Comparison of ENCODE assay signal across 9 mouse cellular contexts in genomic region chr3:132084018-132084417, GRCm38 (mm10). TPM values are rescaled to one million over a fixed set of nuclear protein-coding genes. Genes with fewer than 3 reads are reported as not detected.
DNase-seq lines count a peak whose midpoint lies in the region; ATAC-seq and TF ChIP-seq lines count a peak whose summit lies in the region.
"Had no signal": no experiment of that assay in that cellular context is flagged by ENCODE, and none has a peak within 500 bp of the region (broad histone marks: within the 10 kb centered on the region; RNA-seq: fewer than 3 reads in every experiment).

No protein-coding gene starts in this region.

- DNase-seq in urinary bladder, postnatal 14 days (ENCODE audit: low spot score) = peak; percentile 32
- no peak for DNase-seq in urinary bladder, adult 18-20 months (ENCODE audit: low spot score in 2 of 2)
- DNase-seq in heart, postnatal 4 days = peak; percentile 60
- peak; percentile 34 to 75 for DNase-seq in layer of hippocampus, adult 18-20 months (ENCODE audit: low spot score in 2 of 2)
- peak in 1 of 3 experiments; percentile 1 for DNase-seq in liver, embryonic 14.5 days (ENCODE audit: low read depth in 3 of 3, low spot score in 3 of 3)
- DNase-seq in neural tube, embryonic 11.5 days (ENCODE audit: low spot score) = peak; percentile 78
- DNase-seq in c-Kit-positive CD71-positive TER-119-positive erythroid progenitor cells, embryonic 14.5 days (ENCODE audit: low spot score) = no peak

- peaks cover 31% of the 10 kb centered on the region for H3K4me1 ChIP-seq in forebrain, embryonic 12.5 days
- H3K4me1 ChIP-seq in liver, embryonic 14.5 days (replicated peaks; ENCODE audit: control insufficient read depth in 2 of 2, insufficient read depth in 2 of 2, low read length in 1 of 2) = 0 out of 4 replicates have a peak, but pooled peaks cover 0 to 3% of the 10 kb centered on the region in 2 experiments
- H3K4me1 ChIP-seq in neural tube, embryonic 11.5 days (ENCODE audit: control insufficient read depth, insufficient read depth, low read length) = peaks cover 5% of the 10 kb centered on the region; the same call in 1 of the 2 replicates

- peak; percentile 61 for TF ChIP-seq CTCF in liver, embryonic 14.5 days (IDR thresholded peaks at IDR 0.05; ENCODE audit: low read depth)

- peak; percentile 69; the same call in 1 of the 2 replicates for ATAC-seq in forebrain, embryonic 12.5 days (ENCODE audit: low FRiP score)
- peak; percentile 45; the same call in 1 of the 2 replicates for ATAC-seq in liver, embryonic 14.5 days (ENCODE audit: insufficient read depth)
- ATAC-seq in neural tube, embryonic 11.5 days (ENCODE audit: insufficient read depth, low FRiP score, low TSS enrichment) = peak; percentile 56

- 0 out of 2 replicates have a peak overlapping the region, but pooled peaks have one; percentile 9 for H3K9ac ChIP-seq in forebrain, embryonic 12.5 days
- H3K9ac ChIP-seq in liver, embryonic 14.5 days (replicated peaks) = no peak overlapping the region
- no peak overlapping the region; the same call in 1 of the 2 replicates for H3K9ac ChIP-seq in neural tube, embryonic 11.5 days (ENCODE audit: low read length)

- TF ChIP-seq EP300 in liver, embryonic 14.5 days (IDR thresholded peaks at IDR 0.05; ENCODE audit: low read depth) = no peak

- peak overlapping the region; percentile 48 for H3K4me3 ChIP-seq in forebrain, embryonic 12.5 days (replicated peaks)
- H3K4me3 ChIP-seq in liver, embryonic 14.5 days (ENCODE audit: insufficient read depth in 1 of 2, low read depth in 2 of 2, low read length in 2 of 2) = no peak overlapping the region
- peak overlapping the region; percentile 31 for H3K4me3 ChIP-seq in neural tube, embryonic 11.5 days (ENCODE audit: low read depth, low read length)

- H3K36me3 ChIP-seq in forebrain, embryonic 12.5 days (replicated peaks) = no peaks in the 10 kb centered on the region
- no peaks in the 10 kb centered on the region for H3K36me3 ChIP-seq in liver, embryonic 14.5 days (replicated peaks; ENCODE audit: control insufficient read depth, insufficient read depth, low read depth)
- H3K36me3 ChIP-seq in neural tube, embryonic 11.5 days (ENCODE audit: control insufficient read depth, insufficient read depth, low read length) = no peaks in the 10 kb centered on the region
- H3K36me3 ChIP-seq: G1E had no signal

- peak overlapping the region; percentile 93 for H3K4me2 ChIP-seq in forebrain, embryonic 12.5 days
- peak overlapping the region; percentile 29 for H3K4me2 ChIP-seq in liver, embryonic 14.5 days (ENCODE audit: low read depth)
- peak overlapping the region; percentile 87 for H3K4me2 ChIP-seq in neural tube, embryonic 11.5 days (ENCODE audit: low read depth)

- no peak overlapping the region for H3K27ac ChIP-seq in forebrain, embryonic 12.5 days
- H3K27ac ChIP-seq in liver, embryonic 14.5 days = no peak overlapping the region
- no peak overlapping the region for H3K27ac ChIP-seq in neural tube, embryonic 11.5 days (ENCODE audit: low read depth, low read length)

- no peaks in the 10 kb centered on the region for H3K9me3 ChIP-seq in forebrain, embryonic 12.5 days
- H3K9me3 ChIP-seq in liver, embryonic 14.5 days (ENCODE audit: control insufficient read depth, low read length) = no peaks in the 10 kb centered on the region
- no peaks in the 10 kb centered on the region for H3K9me3 ChIP-seq in neural tube, embryonic 11.5 days (ENCODE audit: control insufficient read depth, low read length)

- H3K27me3 ChIP-seq in forebrain, embryonic 12.5 days = peaks cover 34% of the 10 kb centered on the region
- H3K27me3 ChIP-seq in liver, embryonic 14.5 days (ENCODE audit: control insufficient read depth, insufficient read depth, low read length) = peaks cover 22% of the 10 kb centered on the region
- peaks cover 15% of the 10 kb centered on the region for H3K27me3 ChIP-seq in neural tube, embryonic 11.5 days (ENCODE audit: control insufficient read depth, insufficient read depth, low read length)

- WGBS in forebrain, embryonic 12.5 days = 5% methylated on average over 13 of the region's 13 CpGs
- 5% methylated on average over 13 of the region's 13 CpGs for WGBS in liver, embryonic 14.5 days (ENCODE audit: insufficient replicate concordance)
- 3% methylated on average over 13 of the region's 13 CpGs for WGBS in neural tube, embryonic 11.5 days

RNA-seq across cellular contexts. Expression of gene Dkk2, which starts 1.1 kb away (rescaled TPM):
- 7.6 and 11.8 TPM in 2 replicates for polyA plus RNA-seq in forebrain, embryonic 12.5 days (2016; fragmentation: Nextera tagmentation; extraction: Ambion mirVana)
- under 1 TPM; 0.45 to 0.81 TPM for total RNA-seq in heart, postnatal 4 days (2021)
- total RNA-seq in layer of hippocampus, adult 18-20 months (2021) = under 1 TPM; 0.23 to 0.37 TPM
- polyA plus RNA-seq in liver, embryonic 14.5 days (2012; rRNA removed) = 0.14 and 0.35 TPM in 2 replicates
- polyA plus RNA-seq in liver, embryonic 14.5 days (2014; fragmentation: Nextera tagmentation; extraction: Ambion mirVana) = 0.13 and 0.24 TPM in 2 replicates
- 6.6 and 7.3 TPM in 2 replicates for polyA plus RNA-seq in neural tube, embryonic 11.5 days (2014; fragmentation: Nextera tagmentation; extraction: Ambion mirVana)
- polyA plus RNA-seq: G1E had no signal

Comparison
In these comparisons a context has a peak if more than half of its experiments do, and no peak if none do; other contexts are left out.
1. DNase-seq: peak in urinary bladder, postnatal 14 days (single experiment), heart, postnatal 4 days (single experiment), layer of hippocampus, adult 18-20 months (2 of 2) and neural tube, embryonic 11.5 days (single experiment); none in urinary bladder, adult 18-20 months (0 of 2) and c-Kit-positive CD71-positive TER-119-positive erythroid progenitor cells, embryonic 14.5 days (single experiment).
2. H3K4me2 ChIP-seq: peak in every context shown above with its lines; median percentile 93 in forebrain, embryonic 12.5 days; 87 in neural tube, embryonic 11.5 days; 29 in liver, embryonic 14.5 days.
3. H3K4me3 ChIP-seq: peak in forebrain, embryonic 12.5 days (single experiment) and neural tube, embryonic 11.5 days (single experiment); none in liver, embryonic 14.5 days (0 of 2).
4. Peak in every context shown above with its lines, with median percentiles within 50 percentile points of each other: ATAC-seq.